Mouse (Mus musculus): Measurements from ENCODE around the gene Myom1. TPM values are rescaled to one million over a fixed set of nuclear protein-coding genes. Genes with fewer than 3 reads are reported as not detected.
"Not testable (repeated sequence)": the region's sequence is repeated elsewhere in the genome, so short reads cannot be mapped to it uniquely, and the experiment has no call there.

Myom1 gene
- polyA plus RNA-seq, 1 experiment from 2014 or later, result 18.5 TPM

DNA sequence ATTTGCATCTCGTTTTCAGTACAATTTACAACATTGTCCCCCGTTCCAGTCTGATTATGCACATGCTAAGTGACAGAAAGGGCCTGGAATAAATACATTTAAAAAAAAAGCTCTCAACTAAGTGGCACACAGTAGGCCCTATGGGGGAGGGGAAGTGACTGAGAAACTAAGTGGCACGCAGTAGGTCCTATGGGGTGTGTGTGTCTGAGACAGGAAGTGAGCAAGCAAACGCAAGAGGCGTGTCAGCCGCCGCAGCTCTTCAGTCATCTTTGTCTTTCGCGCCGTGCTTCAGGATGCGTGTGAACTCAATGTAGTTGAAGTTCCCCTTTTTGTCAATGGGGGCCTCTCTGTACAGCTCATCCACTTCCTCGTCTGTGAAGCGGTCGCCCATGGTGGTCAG is 28.4 kb upstream of the Myom1 start:
- H3K4me3 ChIP-seq (ENCODE audit: low read depth, low read length); ATAC-seq (replicated peaks; ENCODE audit: low FRiP score, low TSS enrichment, low read depth); H3K27ac ChIP-seq (ENCODE audit: low read depth); H3K9me3 ChIP-seq (ENCODE audit: control insufficient read depth, low read length); DNase-seq (ENCODE audit: low spot score); H3K9ac ChIP-seq (ENCODE audit: low read length); H3K4me2 ChIP-seq (ENCODE audit: low read length); H3K4me1 ChIP-seq (replicated peaks; ENCODE audit: control insufficient read depth, insufficient read depth, low read length); H3K27me3 ChIP-seq (replicated peaks; ENCODE audit: control insufficient read depth, insufficient read depth, low read length): not testable (repeated sequence)
- WGBS, result 88% methylated on average over 14 of the region's 14 CpGs
- H3K36me3 ChIP-seq (ENCODE audit: control insufficient read depth, insufficient read depth, low read length), result peaks cover 36% of the 10 kb centered on the region

DNA sequence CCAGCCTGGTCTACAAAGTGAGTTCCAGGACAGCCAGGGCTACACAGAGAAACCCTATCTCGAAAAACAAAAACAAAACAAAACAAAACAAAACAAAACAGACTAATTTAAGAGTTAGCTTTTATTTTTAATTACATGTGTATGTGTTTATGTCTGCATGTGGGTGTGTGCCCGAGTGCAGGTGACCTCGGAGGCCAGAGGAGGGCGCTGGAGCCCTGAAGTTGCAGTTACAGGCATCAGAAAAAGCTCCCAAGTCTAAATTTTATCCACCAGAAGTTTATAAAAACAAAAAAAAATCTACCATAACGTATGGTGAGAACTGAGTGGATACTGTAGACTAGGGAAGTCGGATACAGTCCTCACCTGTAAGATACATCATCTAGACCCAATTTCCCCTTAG is 24.6 kb upstream of the Myom1 start:
- Histone ChIP-seq H3K9ac (ENCODE audit: low read length) (no peak overlapping the region), H3K36me3 (ENCODE audit: control insufficient read depth, insufficient read depth, low read length) (peaks cover 46% of the 10 kb centered on the region), H3K27ac (ENCODE audit: low read depth) (no peak overlapping the region), H3K4me3 (ENCODE audit: low read depth, low read length) (no peak overlapping the region), H3K9me3 (ENCODE audit: control insufficient read depth, low read length) (no peaks in the 10 kb centered on the region), H3K27me3 (replicated peaks; ENCODE audit: control insufficient read depth, insufficient read depth, low read length) (no peaks in the 10 kb centered on the region), H3K4me2 (ENCODE audit: low read length) (no peak overlapping the region), H3K4me1 (replicated peaks; ENCODE audit: control insufficient read depth, insufficient read depth, low read length) (no peaks in the 10 kb centered on the region)
- no peak for DNase-seq (ENCODE audit: low spot score)
- no peak for ATAC-seq (replicated peaks; ENCODE audit: low FRiP score, low TSS enrichment, low read depth)
- WGBS, result 88% methylated on average over 6 of the region's 6 CpGs

DNA sequence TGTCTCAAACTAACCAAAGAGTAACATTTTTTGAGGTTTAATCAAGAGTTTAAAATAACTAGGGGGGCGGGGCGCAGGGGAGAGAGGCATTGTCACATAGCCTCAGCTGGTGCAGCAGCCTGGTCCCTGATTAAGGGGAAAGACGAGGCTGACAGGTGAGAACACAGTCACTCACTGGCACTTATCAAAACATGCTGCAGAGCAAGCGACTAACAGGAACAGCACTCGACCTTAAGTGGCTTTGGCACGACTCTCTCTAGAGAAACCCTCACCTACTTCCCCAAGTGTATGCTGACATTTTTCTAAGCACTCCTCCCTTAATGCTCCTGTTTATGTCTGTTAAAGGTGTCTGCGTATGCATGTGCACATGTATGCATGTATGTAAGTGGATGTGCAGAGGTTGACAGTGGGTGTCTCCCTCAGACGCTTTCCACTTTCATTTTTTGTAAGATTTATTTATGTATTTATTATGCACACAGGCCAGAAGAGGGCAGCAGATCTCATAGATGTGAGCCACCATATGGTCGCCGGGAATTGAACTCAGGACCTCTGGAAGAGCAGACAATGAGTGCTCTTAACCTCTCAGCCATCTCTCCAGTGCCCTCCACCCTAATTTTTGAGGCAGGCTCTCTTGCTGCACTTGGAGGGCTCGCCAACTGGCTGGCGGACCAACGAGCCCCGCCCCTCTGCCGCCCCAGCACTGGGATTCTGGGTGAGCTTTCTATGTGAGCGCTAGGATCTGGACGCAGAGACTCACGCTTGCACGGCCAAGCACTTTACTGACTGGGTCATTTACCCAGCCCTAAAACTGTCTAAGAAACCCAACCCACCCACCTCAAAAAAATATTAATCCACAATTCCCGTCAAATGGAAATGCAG is 22.8 kb upstream of the Myom1 start:
- no peaks in the 10 kb centered on the region for H3K27me3 ChIP-seq (replicated peaks; ENCODE audit: control insufficient read depth, insufficient read depth, low read length)
- ATAC-seq (replicated peaks; ENCODE audit: low FRiP score, low TSS enrichment, low read depth) (no peak), DNase-seq (ENCODE audit: low spot score) (no peak)
- no peak overlapping the region for H3K4me3 ChIP-seq (ENCODE audit: low read depth, low read length)
- no peak overlapping the region for H3K27ac ChIP-seq (ENCODE audit: low read depth)
- H3K4me2 ChIP-seq (ENCODE audit: low read length), result no peak overlapping the region
- H3K9ac ChIP-seq (ENCODE audit: low read length), result no peak overlapping the region
- H3K4me1 ChIP-seq (replicated peaks; ENCODE audit: control insufficient read depth, insufficient read depth, low read length), result no peaks in the 10 kb centered on the region
- WGBS, result 85% methylated on average over 20 of the region's 20 CpGs
- H3K9me3 ChIP-seq (ENCODE audit: control insufficient read depth, low read length), result no peaks in the 10 kb centered on the region
- H3K36me3 ChIP-seq (ENCODE audit: control insufficient read depth, insufficient read depth, low read length), result peaks cover 33% of the 10 kb centered on the region

DNA sequence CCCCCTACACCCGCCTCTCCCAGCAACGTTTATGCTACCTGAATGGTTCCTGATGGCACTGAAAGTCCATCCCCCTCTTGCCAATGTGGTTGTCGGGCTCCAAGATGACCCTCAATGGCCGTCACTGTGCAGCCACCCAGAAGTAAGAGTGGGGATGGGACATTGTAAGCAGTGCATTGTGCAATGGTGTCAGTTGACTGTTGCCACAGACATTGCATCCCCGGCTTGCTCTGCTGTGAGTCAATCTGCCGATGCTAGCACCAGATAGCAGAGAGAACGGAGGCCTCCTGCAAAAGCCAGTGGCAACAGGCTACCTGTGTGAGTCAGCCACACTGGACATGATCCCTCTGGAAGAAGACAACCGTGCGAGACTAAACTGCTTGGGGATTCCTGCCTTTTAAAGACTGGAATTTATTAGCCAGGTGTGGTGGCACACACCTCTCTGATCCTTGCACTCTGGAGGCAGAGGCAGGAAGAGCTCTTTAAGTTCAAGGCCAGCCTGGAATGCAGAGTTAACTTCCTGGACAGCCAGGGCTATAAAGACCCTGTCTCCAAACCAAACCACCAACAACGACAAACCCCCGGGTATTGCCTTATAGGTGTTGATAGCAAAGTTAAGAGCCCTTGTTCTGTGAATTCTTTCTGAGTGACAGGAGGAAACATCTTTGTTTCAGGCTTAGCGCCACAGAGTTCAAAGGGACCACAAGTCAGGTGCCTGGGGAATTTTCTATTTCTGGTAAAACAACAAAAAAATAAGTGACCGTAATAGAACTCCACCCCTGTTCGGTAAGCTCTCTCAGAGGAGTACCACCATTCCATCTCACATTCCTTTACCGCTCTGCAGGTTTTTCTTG is 16.7 kb upstream of the Myom1 start:
- Histone ChIP-seq H3K4me2 (ENCODE audit: low read length) (no peak overlapping the region), H3K9me3 (ENCODE audit: control insufficient read depth, low read length) (no peaks in the 10 kb centered on the region), H3K4me1 (replicated peaks; ENCODE audit: control insufficient read depth, insufficient read depth, low read length) (0 out of 2 replicates have a peak, but pooled peaks cover 10% of the 10 kb centered on the region), H3K9ac (ENCODE audit: low read length) (no peak overlapping the region), H3K27ac (ENCODE audit: low read depth) (no peak overlapping the region), H3K27me3 (replicated peaks; ENCODE audit: control insufficient read depth, insufficient read depth, low read length) (no peaks in the 10 kb centered on the region), H3K4me3 (ENCODE audit: low read depth, low read length) (no peak overlapping the region), H3K36me3 (ENCODE audit: control insufficient read depth, insufficient read depth, low read length) (peaks cover 21% of the 10 kb centered on the region)
- ATAC-seq (replicated peaks; ENCODE audit: low FRiP score, low TSS enrichment, low read depth) (no peak), DNase-seq (ENCODE audit: low spot score) (no peak)
- WGBS, result 88% methylated on average over 15 of the region's 15 CpGs

DNA sequence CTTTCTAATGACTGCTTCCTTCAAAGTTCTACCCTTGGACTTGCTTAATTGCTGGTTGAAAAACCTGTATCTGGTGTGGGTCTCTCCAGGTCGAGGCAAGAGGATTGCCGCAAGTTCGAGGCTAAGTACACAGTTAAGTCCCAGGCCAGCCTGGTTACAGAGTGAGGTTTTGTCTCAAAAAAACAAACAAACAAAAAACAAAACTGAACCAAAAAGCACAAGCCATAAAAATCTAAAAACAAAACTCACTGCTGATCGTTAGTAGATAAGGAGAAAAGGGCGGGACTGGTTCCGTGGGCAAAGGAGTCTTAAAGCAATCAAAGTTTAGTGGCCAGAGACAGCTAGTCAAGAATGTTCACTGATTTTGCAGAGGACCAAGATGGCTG is 16.1 kb upstream of the Myom1 start:
- WGBS, result 76% methylated on average over 6 of the region's 6 CpGs
- no peak for DNase-seq (ENCODE audit: low spot score)
- H3K9me3 ChIP-seq (ENCODE audit: control insufficient read depth, low read length), result no peaks in the 10 kb centered on the region
- H3K4me3 ChIP-seq (ENCODE audit: low read depth, low read length), result no peak overlapping the region
- H3K9ac ChIP-seq (ENCODE audit: low read length), result no peak overlapping the region
- H3K36me3 ChIP-seq (ENCODE audit: control insufficient read depth, insufficient read depth, low read length), result peaks cover 15% of the 10 kb centered on the region
- no peak for ATAC-seq (replicated peaks; ENCODE audit: low FRiP score, low TSS enrichment, low read depth)
- H3K4me1 ChIP-seq (replicated peaks; ENCODE audit: control insufficient read depth, insufficient read depth, low read length), result peaks cover 15% of the 10 kb centered on the region
- H3K4me2 ChIP-seq (ENCODE audit: low read length), result no peak overlapping the region
- no peaks in the 10 kb centered on the region for H3K27me3 ChIP-seq (replicated peaks; ENCODE audit: control insufficient read depth, insufficient read depth, low read length)
- no peak overlapping the region for H3K27ac ChIP-seq (ENCODE audit: low read depth)

DNA sequence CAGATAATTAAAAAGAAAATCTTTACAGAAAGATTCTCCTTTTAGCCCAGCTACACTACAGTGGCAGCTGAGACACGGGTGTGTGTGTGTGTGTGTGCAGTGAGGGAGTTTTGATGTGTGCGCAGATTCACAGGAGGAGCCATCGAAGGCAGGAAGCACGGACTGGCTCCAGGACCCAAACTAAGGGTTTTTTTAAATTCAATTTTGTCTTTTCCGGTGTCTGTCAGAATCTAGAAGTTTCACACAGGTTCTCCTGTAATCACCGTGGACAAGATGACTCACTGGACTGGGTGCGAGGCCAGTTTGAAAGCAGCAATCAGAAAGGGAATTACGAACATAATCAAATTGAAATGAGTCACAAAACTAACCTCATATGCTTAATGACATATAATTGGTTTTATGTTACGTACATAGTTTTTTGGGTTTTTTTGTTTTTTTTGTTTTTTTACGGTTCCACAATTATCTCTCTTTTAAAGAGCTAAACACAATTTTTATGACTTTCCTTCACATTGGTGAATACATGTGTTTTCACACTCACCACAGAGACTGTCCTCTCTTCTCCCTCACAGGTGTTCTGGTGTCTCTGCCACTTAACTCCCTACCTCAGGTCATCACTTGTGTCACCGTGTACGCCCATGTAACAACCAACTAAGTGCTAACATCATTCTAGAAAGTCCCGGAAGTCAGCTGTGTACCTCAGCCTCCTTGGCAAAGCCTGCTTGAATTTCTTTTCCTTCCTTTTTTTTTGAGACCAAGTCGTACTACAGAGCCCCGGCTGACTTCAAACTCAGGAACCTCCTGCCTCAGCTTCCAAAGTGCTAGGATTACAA is 15.4 kb upstream of the Myom1 start:
- ATAC-seq (replicated peaks; ENCODE audit: low FRiP score, low TSS enrichment, low read depth), result no peak
- no peak for DNase-seq (ENCODE audit: low spot score)
- H3K4me2 ChIP-seq (ENCODE audit: low read length), result peak overlapping the region; percentile 69; the same call in 1 of the 2 replicates
- H3K4me3 ChIP-seq (ENCODE audit: low read depth, low read length), result no peak overlapping the region
- 89% methylated on average over 15 of the region's 15 CpGs for WGBS
- no peak overlapping the region for H3K9ac ChIP-seq (ENCODE audit: low read length)
- H3K27me3 ChIP-seq (replicated peaks; ENCODE audit: control insufficient read depth, insufficient read depth, low read length), result no peaks in the 10 kb centered on the region
- no peak overlapping the region for H3K27ac ChIP-seq (ENCODE audit: low read depth)
- H3K9me3 ChIP-seq (ENCODE audit: control insufficient read depth, low read length), result no peaks in the 10 kb centered on the region
- H3K36me3 ChIP-seq (ENCODE audit: control insufficient read depth, insufficient read depth, low read length), result peaks cover 18% of the 10 kb centered on the region
- H3K4me1 ChIP-seq (replicated peaks; ENCODE audit: control insufficient read depth, insufficient read depth, low read length), result peaks cover 19% of the 10 kb centered on the region

DNA sequence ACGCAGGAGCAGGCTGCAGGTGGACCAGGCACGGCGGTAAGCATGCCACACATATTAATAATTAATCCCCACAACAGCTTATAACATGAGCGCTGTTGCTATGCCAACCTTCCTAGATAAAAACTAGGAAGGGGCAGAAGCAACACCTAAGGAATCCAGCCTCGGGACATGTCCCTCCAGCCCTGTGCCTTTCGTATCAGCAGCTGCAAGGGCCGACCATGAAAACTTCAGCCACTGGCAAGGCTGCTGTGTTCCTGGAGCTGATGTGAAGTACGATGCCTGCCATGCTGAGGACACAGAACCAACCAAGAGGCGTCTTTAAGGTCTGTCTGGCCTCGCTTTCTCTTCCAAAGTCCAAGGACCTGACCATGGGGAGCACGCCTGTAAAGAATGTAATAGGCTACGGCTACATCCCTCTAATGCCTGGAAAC is 14.1 kb upstream of the Myom1 start:
- Histone ChIP-seq H3K27ac (ENCODE audit: low read depth) (no peak overlapping the region), H3K27me3 (replicated peaks; ENCODE audit: control insufficient read depth, insufficient read depth, low read length) (no peaks in the 10 kb centered on the region), H3K36me3 (ENCODE audit: control insufficient read depth, insufficient read depth, low read length) (peaks cover 29% of the 10 kb centered on the region), H3K9me3 (ENCODE audit: control insufficient read depth, low read length) (no peaks in the 10 kb centered on the region), H3K4me1 (replicated peaks; ENCODE audit: control insufficient read depth, insufficient read depth, low read length) (peaks cover 29% of the 10 kb centered on the region), H3K4me3 (ENCODE audit: low read depth, low read length) (no peak overlapping the region), H3K9ac (ENCODE audit: low read length) (no peak overlapping the region), H3K4me2 (ENCODE audit: low read length) (peak overlapping the region; percentile 69; the same call in 1 of the 2 replicates)
- 0 out of 2 replicates have a peak, but pooled peaks have one; percentile 13 for ATAC-seq (replicated peaks; ENCODE audit: low FRiP score, low TSS enrichment, low read depth)
- WGBS, result 70% methylated on average over 12 of the region's 12 CpGs
- peak; percentile 72 for DNase-seq (ENCODE audit: low spot score)

DNA sequence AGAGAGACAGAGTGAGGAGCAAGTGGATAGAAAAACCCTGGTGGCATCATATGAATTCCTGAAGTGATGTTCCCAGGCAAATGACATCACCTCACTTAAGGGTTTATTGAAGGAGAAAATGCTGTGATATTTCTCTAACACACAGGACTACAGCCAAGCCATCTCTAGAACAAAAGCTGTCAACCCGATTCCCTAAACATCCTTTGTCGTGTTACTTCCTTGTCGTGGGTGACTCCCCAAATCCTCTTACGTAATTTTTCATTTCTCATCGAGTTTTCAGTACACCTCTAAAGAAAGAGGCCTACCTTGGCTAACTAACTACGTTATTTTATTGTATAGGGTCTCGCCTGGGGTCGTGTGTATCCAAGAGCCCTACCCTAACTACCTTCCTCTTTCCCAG is 13.0 kb upstream of the Myom1 start:
- Histone ChIP-seq H3K9ac (ENCODE audit: low read length) (peak overlapping the region; percentile 75), H3K36me3 (ENCODE audit: control insufficient read depth, insufficient read depth, low read length) (peaks cover 36% of the 10 kb centered on the region), H3K4me3 (ENCODE audit: low read depth, low read length) (peak overlapping the region; percentile 87), H3K27me3 (replicated peaks; ENCODE audit: control insufficient read depth, insufficient read depth, low read length) (no peaks in the 10 kb centered on the region), H3K27ac (ENCODE audit: low read depth) (no peak overlapping the region; the same call in 1 of the 2 replicates), H3K9me3 (ENCODE audit: control insufficient read depth, low read length) (no peaks in the 10 kb centered on the region), H3K4me1 (replicated peaks; ENCODE audit: control insufficient read depth, insufficient read depth, low read length) (peaks cover 39% of the 10 kb centered on the region), H3K4me2 (ENCODE audit: low read length) (peak overlapping the region; percentile 69)
- 48% methylated on average over 8 of the region's 8 CpGs for WGBS
- DNase-seq (ENCODE audit: low spot score), result no peak
- ATAC-seq (replicated peaks; ENCODE audit: low FRiP score, low TSS enrichment, low read depth), result no peak
